Mouse (Mus musculus) intestine, embryonic 14.5 days (tissue): ENCODE measurements around the gene Gpr107. TPM values are rescaled to one million over a fixed set of nuclear protein-coding genes. Genes with fewer than 3 reads are reported as not detected.
A peak's percentile ranks its signal among the peaks of the same experiment; 100 is the strongest.

Experiments
- ATAC-seq: fragments of 200-750 bp; cut with Nextera tagmentation; replicated peaks from 2 replicates; pipeline ENCODE4 v1.8.0; 2017; ENCODE audit warnings: low read depth, moderate number of reproducible peaks, moderate TSS enrichment, moderate library complexity; ENCODE audit not compliant: low FRiP score, low TSS enrichment
- DNase-seq: peaks from one replicate; pipeline ENCODE4 v3.0.0-alpha.2; 2018; ENCODE audit warnings: low spot score
- H3K27ac ChIP-seq: fragments of 300-500 bp; sonication (generic); 2 replicates; pipeline ENCODE4 v1.5.1; 2014; ENCODE audit warnings: low read depth, mild to moderate bottlenecking, control low read depth
- H3K27me3 ChIP-seq: fragments of 300-500 bp; sonication (generic); replicated peaks from 2 replicates; pipeline ENCODE4 v1.6.1; 2014; ENCODE audit warnings: low read length, control low read depth; ENCODE audit not compliant: control insufficient read depth, insufficient read depth
- H3K36me3 ChIP-seq: fragments of 300-500 bp; sonication (generic); 2 replicates; pipeline ENCODE4 v1.6.1; 2014; ENCODE audit warnings: low read length, control low read depth; ENCODE audit not compliant: control insufficient read depth, insufficient read depth
- H3K4me1 ChIP-seq: fragments of 300-500 bp; sonication (generic); replicated peaks from 2 replicates; pipeline ENCODE4 v1.6.1; 2014; ENCODE audit warnings: low read length, control low read depth, mixed read lengths; ENCODE audit not compliant: control insufficient read depth, insufficient read depth
- H3K4me2 ChIP-seq: fragments of 300-500 bp; sonication (generic); 2 replicates; pipeline ENCODE4 v1.6.1; 2014; ENCODE audit warnings: low read length
- H3K4me3 ChIP-seq: fragments of 300-500 bp; sonication (generic); 2 replicates; pipeline ENCODE4 v1.5.1; 2014; ENCODE audit warnings: low read depth, low read length, control low read depth, mixed read lengths
- H3K9ac ChIP-seq: fragments of 300-500 bp; sonication (generic); 2 replicates; pipeline ENCODE4 v1.6.1; 2014; ENCODE audit warnings: mild to moderate bottlenecking, low read length
- H3K9me3 ChIP-seq: fragments of 300-500 bp; sonication (generic); 2 replicates; pipeline ENCODE4 v1.6.1; 2016; ENCODE audit warnings: low read length, control low read depth; ENCODE audit not compliant: control insufficient read depth
- WGBS: fragments of 180-500 bp; shearing (Covaris S2); extraction: QIAGEN DNeasy Blood & Tissue Kit; methylation state at CpG from one replicate; pipeline ENCODE4 v1.1.7; 2014; 5-methylcytosine and 5-hydroxymethylcytosine counted together
- polyA plus RNA-seq: library from polyadenylated mRNA; unstranded; fragments of >200 nt; fragmentation: Nextera tagmentation; extraction: Ambion mirVana; gene quantifications from 2 replicates; pipeline ENCODE4 v1.2.1, GENCODE M21; 2014

The Gpr107 gene
- polyA plus RNA-seq, 1 experiment from 2014 or later = 26.9 TPM

- Histone ChIP-seq H3K36me3 (peaks cover 78% of the 10 kb centered on the region), H3K4me3 (no peak overlapping the region), H3K27ac (no peak overlapping the region), H3K9me3 (no peaks in the 10 kb centered on the region), H3K4me2 (no peak overlapping the region), H3K9ac (no peak overlapping the region), H3K4me1 (no peaks in the 10 kb centered on the region), H3K27me3 (no peaks in the 10 kb centered on the region)
- WGBS = 92% methylated on average over 3 of the region's 3 CpGs
- no peak for DNase-seq
- no peak for ATAC-seq
Measured at GRCm38 (mm10) chr2:31189654-31190053, 37.5 kb downstream of the Gpr107 start.

GRCm38 (mm10) chr2:31191765-31192164 lies 39.6 kb downstream of the Gpr107 start:
- WGBS = 84% methylated on average over 8 of the region's 8 CpGs
- Histone ChIP-seq H3K9me3 (no peaks in the 10 kb centered on the region), H3K27ac (no peak overlapping the region), H3K4me3 (no peak overlapping the region), H3K27me3 (no peaks in the 10 kb centered on the region), H3K4me1 (no peaks in the 10 kb centered on the region), H3K4me2 (no peak overlapping the region), H3K36me3 (peaks cover 72% of the 10 kb centered on the region), H3K9ac (no peak overlapping the region)
- ATAC-seq (no peak), DNase-seq (no peak)

DNA sequence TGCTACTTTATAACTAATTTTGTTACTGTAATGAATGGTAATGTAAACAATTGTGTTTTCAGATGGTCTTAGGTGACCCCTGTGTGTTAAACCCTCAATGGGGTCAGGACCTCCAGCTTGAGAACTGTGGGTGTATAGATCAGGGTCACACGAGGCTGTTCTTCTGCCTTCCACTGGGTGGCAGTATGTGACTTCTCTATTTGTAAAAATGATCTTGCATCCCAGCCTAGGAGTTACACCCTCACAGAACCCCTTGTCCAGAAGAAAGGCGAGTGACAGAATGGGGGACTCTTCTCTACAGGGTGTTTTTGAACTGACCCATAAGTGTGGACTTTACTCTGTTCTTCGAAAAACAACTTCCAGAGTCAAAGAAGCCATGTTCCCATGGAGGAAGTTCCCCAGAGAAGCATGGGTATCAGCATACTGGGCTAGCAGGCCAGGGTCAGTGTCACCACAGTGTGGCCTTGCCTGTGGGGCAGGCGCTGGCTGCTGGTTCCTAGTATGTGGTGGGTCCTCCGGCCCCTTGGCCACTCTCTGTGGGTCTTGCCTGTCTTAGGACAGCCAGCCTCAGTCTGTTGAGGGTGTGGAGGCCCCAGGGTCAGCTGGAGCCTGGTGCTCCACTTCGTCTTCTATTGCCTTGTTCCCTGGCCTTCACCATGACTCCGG lies 42.4 kb downstream of the Gpr107 start:
- Histone ChIP-seq H3K4me2 (no peak overlapping the region), H3K27me3 (no peaks in the 10 kb centered on the region), H3K9ac (no peak overlapping the region), H3K36me3 (peaks cover 61% of the 10 kb centered on the region), H3K4me1 (no peaks in the 10 kb centered on the region), H3K27ac (no peak overlapping the region), H3K4me3 (no peak overlapping the region), H3K9me3 (no peaks in the 10 kb centered on the region)
- peak; percentile 63 for ATAC-seq
- peak; percentile 65 for DNase-seq
- WGBS = 73% methylated on average over 7 of the region's 7 CpGs

- peaks cover 37% of the 10 kb centered on the region for H3K36me3 ChIP-seq
- no peaks in the 10 kb centered on the region for H3K27me3 ChIP-seq
- no peak overlapping the region for H3K9ac ChIP-seq
- H3K4me3 ChIP-seq = no peak overlapping the region
- no peaks in the 10 kb centered on the region for H3K4me1 ChIP-seq
- WGBS = 91% methylated on average over 4 of the region's 4 CpGs
- no peak overlapping the region for H3K27ac ChIP-seq
- ATAC-seq = no peak
- no peak overlapping the region for H3K4me2 ChIP-seq
- no peaks in the 10 kb centered on the region for H3K9me3 ChIP-seq
- no peak for DNase-seq
Measured at GRCm38 (mm10) chr2:31198621-31199020, 46.5 kb downstream of the Gpr107 start.

DNA sequence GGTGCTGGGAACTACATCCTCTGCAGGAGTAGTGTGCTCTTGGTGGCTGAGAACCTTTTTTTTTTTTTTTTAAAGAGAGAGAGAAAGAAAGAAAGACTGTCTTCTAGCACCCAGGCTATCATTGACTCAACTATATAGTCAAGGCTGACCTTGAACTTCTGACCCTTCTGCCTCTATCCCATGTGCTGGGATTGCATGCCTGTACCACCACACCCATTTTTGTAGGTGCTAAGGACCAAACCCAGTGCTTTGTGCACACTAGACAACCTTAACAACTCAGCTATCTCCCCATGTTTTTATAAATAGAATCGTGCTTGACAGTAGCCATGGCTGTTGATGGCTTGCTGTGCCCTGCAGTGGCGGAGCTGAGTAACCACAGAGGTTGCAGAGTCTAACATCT lies 47.9 kb downstream of the Gpr107 start:
- H3K27me3 ChIP-seq = no peaks in the 10 kb centered on the region
- no peak for DNase-seq
- H3K4me2 ChIP-seq = no peak overlapping the region
- WGBS = 87% methylated on average over 2 of the region's 2 CpGs
- no peak for ATAC-seq
- no peak overlapping the region for H3K27ac ChIP-seq
- H3K4me1 ChIP-seq = no peaks in the 10 kb centered on the region
- peaks cover 32% of the 10 kb centered on the region for H3K36me3 ChIP-seq
- no peak overlapping the region for H3K9ac ChIP-seq
- no peaks in the 10 kb centered on the region for H3K9me3 ChIP-seq
- no peak overlapping the region for H3K4me3 ChIP-seq

- no peaks in the 10 kb centered on the region for H3K4me1 ChIP-seq
- no peak for ATAC-seq
- H3K4me3 ChIP-seq = no peak overlapping the region
- no peaks in the 10 kb centered on the region for H3K9me3 ChIP-seq
- DNase-seq = no peak
- H3K4me2 ChIP-seq = no peak overlapping the region
- no peak overlapping the region for H3K9ac ChIP-seq
- H3K27ac ChIP-seq = no peak overlapping the region
- WGBS = 58% methylated on average over 7 of the region's 7 CpGs
- peaks cover 20% of the 10 kb centered on the region for H3K36me3 ChIP-seq
- no peaks in the 10 kb centered on the region for H3K27me3 ChIP-seq
Measured at GRCm38 (mm10) chr2:31201851-31202250, 49.7 kb downstream of the Gpr107 start.

DNA sequence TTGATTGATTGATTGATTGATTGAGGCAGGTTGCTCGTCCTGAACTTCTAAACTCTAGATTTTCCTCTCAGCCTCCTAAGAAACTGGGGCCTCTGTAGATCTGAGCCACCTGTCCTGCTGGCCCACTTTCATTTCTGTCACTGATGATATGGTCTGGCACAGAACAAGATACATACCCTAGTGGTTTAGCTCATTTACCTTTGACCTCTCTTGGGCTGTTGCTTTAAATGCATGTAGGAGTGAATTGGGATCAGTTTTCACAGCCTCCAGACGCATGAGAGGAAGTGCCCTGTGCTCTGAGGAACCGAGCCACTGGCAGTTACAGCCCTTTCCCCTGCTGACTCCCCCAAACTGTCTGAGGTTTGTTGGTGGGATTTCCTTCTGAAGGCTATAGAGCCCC lies 50.2 kb downstream of the Gpr107 start:
- peaks cover 23% of the 10 kb centered on the region for H3K36me3 ChIP-seq
- no peaks in the 10 kb centered on the region for H3K27me3 ChIP-seq
- H3K9ac ChIP-seq = no peak overlapping the region
- 32% methylated on average over 3 of the region's 3 CpGs for WGBS
- no peaks in the 10 kb centered on the region for H3K4me1 ChIP-seq
- no peak overlapping the region for H3K4me2 ChIP-seq
- H3K27ac ChIP-seq = no peak overlapping the region
- no peaks in the 10 kb centered on the region for H3K9me3 ChIP-seq
- H3K4me3 ChIP-seq = no peak overlapping the region
- no peak for ATAC-seq
- DNase-seq = no peak

DNA sequence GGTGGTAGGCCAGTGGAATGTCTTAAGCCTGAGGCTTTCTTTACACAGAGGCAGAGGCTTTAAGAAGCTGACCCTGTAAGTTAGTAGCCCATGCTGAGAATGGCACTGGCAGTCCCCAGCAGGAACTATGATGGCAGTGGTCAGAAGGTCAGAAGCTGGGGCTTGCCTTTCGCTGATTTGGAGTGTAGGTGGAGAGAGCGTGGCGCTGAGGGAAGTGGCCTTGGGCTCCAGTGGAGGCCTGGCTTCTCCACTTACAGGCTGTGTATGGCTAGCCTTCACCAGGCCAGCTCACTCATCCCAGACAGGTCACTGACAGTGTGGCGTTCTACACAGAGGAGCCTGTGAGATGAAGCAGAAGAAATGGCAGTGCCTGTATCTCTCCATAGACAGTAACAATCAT lies 50.8 kb downstream of the Gpr107 start:
- Histone ChIP-seq H3K4me1 (no peaks in the 10 kb centered on the region), H3K36me3 (peaks cover 29% of the 10 kb centered on the region), H3K27me3 (no peaks in the 10 kb centered on the region), H3K9ac (no peak overlapping the region), H3K4me2 (no peak overlapping the region), H3K9me3 (no peaks in the 10 kb centered on the region), H3K4me3 (no peak overlapping the region), H3K27ac (no peak overlapping the region)
- 86% methylated on average over 4 of the region's 4 CpGs for WGBS
- DNase-seq (no peak), ATAC-seq (no peak)

- no peak for ATAC-seq
Measured at GRCm38 (mm10) chr2:31204677-31205076, 52.6 kb downstream of the Gpr107 start.

More at GRCm38 (mm10) chr2:31204677-31205076, 52.6 kb downstream of the Gpr107 start:
- H3K9me3 ChIP-seq = no peaks in the 10 kb centered on the region
- H3K36me3 ChIP-seq = peaks cover 39% of the 10 kb centered on the region
- no peak overlapping the region for H3K9ac ChIP-seq
- no peak overlapping the region for H3K27ac ChIP-seq
- no peaks in the 10 kb centered on the region for H3K4me1 ChIP-seq
- no peak overlapping the region for H3K4me2 ChIP-seq
- no peak for DNase-seq
- no peak overlapping the region for H3K4me3 ChIP-seq
- H3K27me3 ChIP-seq = no peaks in the 10 kb centered on the region
- 82% methylated on average over 5 of the region's 5 CpGs for WGBS
